Mouse (Mus musculus) inflammation-experienced regulatory T-cells, adult 6 months (primary cell): ENCODE results near the gene Tns3. TPM values are rescaled to one million over a fixed set of nuclear protein-coding genes. Genes with fewer than 3 reads are reported as not detected.

Experiments used
- ATAC-seq: one replicate; pipeline ENCODE4 v1.8.0; 2017
- polyA plus RNA-seq, 3 experiments: library from polyadenylated mRNA; unstranded; fragments of 100-300 nt; shearing (Covaris generic); gene quantifications; one replicate each; pipeline ENCODE4 v1.2.1; 2017

Gene Tns3
- polyA plus RNA-seq, 3 experiments from 2014 or later = 0.26 TPM; not detected in 2

- no peak for ATAC-seq
These were observed 195.9 kb downstream of the Tns3 start for GRCm38 (mm10) chr11:8468161-8469091.

GRCm38 (mm10) chr11:8467403-8468160 is 196.8 kb downstream of the Tns3 start:
- no peak for ATAC-seq

- no peak for ATAC-seq
These were observed 200.5 kb downstream of the Tns3 start for GRCm38 (mm10) chr11:8463866-8464265.

GRCm38 (mm10) chr11:8462827-8463405 is 201.4 kb downstream of the Tns3 start:
- ATAC-seq = no peak

- ATAC-seq = no peak
These were observed 203.5 kb downstream of the Tns3 start for GRCm38 (mm10) chr11:8460835-8461234.

GRCm38 (mm10) chr11:8457951-8458350 is 206.4 kb downstream of the Tns3 start:
- no peak for ATAC-seq

GRCm38 (mm10) chr11:8456586-8457285 is 207.6 kb downstream of the Tns3 start:
- ATAC-seq = no peak

- ATAC-seq = no peak
These were observed 208.7 kb downstream of the Tns3 start for GRCm38 (mm10) chr11:8455650-8456049.

- ATAC-seq = no peak
These were observed 211.1 kb downstream of the Tns3 start for GRCm38 (mm10) chr11:8453252-8453651.

GRCm38 (mm10) chr11:8451597-8452201 is 212.6 kb downstream of the Tns3 start:
- no peak for ATAC-seq

- no peak for ATAC-seq
These were observed 213.8 kb downstream of the Tns3 start for GRCm38 (mm10) chr11:8450540-8450939.

GRCm38 (mm10) chr11:8445915-8446356 is 218.4 kb downstream of the Tns3 start:
- no peak for ATAC-seq

GRCm38 (mm10) chr11:8444759-8445422 is 219.4 kb downstream of the Tns3 start:
- no peak for ATAC-seq

- no peak for ATAC-seq
These were observed 220.6 kb downstream of the Tns3 start for GRCm38 (mm10) chr11:8443539-8444292.

GRCm38 (mm10) chr11:8440706-8441105 is 223.6 kb downstream of the Tns3 start:
- ATAC-seq = no peak

GRCm38 (mm10) chr11:8440221-8440620 is 224.1 kb downstream of the Tns3 start:
- no peak for ATAC-seq

- no peak for ATAC-seq
These were observed 225.3 kb downstream of the Tns3 start for GRCm38 (mm10) chr11:8439035-8439434.

GRCm38 (mm10) chr11:8438269-8438668 is 226.1 kb downstream of the Tns3 start:
- ATAC-seq = no peak

- ATAC-seq = no peak
These were observed 229.2 kb downstream of the Tns3 start for GRCm38 (mm10) chr11:8435101-8435500.

GRCm38 (mm10) chr11:8434366-8434765 is 230.0 kb downstream of the Tns3 start:
- no peak for ATAC-seq

- no peak for ATAC-seq
These were observed 230.9 kb downstream of the Tns3 start for GRCm38 (mm10) chr11:8433443-8433842.
